Comparison of ENCODE assay signal across 24 mouse cellular contexts in genomic region chr6:90569736-90570383, GRCm38 (mm10). TPM values are rescaled to one million over a fixed set of nuclear protein-coding genes. Genes with fewer than 3 reads are reported as not detected.
DNase-seq lines count a peak whose midpoint lies in the region; ATAC-seq and TF ChIP-seq lines count a peak whose summit lies in the region.
"Had no signal": no experiment of that assay in that cellular context is flagged by ENCODE, and none has a peak within 500 bp of the region (broad histone marks: within the 10 kb centered on the region; RNA-seq: fewer than 3 reads in every experiment).

No protein-coding gene starts in this region.

- ATAC-seq in limb, embryonic 13.5 days (ENCODE audit: low FRiP score, low read depth) = no peak
- peak; percentile 68 for ATAC-seq in granulocyte monocyte progenitor cell, adult 5-6 weeks (replicated peaks; ENCODE audit: poor library complexity, severe bottlenecking)
- peak; percentile 44 for ATAC-seq in intestine, postnatal 0 days
- ATAC-seq in stomach, postnatal 0 days (ENCODE audit: low FRiP score, low TSS enrichment) = peak; percentile 50
- ATAC-seq: forebrain, embryonic 13.5 days; inflammation-experienced regulatory T-cells, adult 6 months; midbrain, embryonic 16.5 days; Patski had no signal

- H3K4me1 ChIP-seq in limb, embryonic 13.5 days = peaks cover 21% of the 10 kb centered on the region
- H3K4me1 ChIP-seq in limb, embryonic 10.5 days = no peaks in the 10 kb centered on the region
- H3K4me1 ChIP-seq in intestine, postnatal 0 days (replicated peaks; ENCODE audit: control insufficient read depth, insufficient read depth, low read length) = peaks cover 4% of the 10 kb centered on the region; the same call in 1 of the 2 replicates
- no peaks in the 10 kb centered on the region for H3K4me1 ChIP-seq in stomach, postnatal 0 days (replicated peaks; ENCODE audit: control insufficient read depth, insufficient read depth)
- H3K4me1 ChIP-seq: forebrain, embryonic 13.5 days; lung, embryonic 15.5 days had no signal

- peak overlapping the region; percentile 31; the same call in 1 of the 2 replicates for H3K9ac ChIP-seq in limb, embryonic 13.5 days
- 0 out of 2 replicates have a peak overlapping the region, but pooled peaks have one; percentile 2 for H3K9ac ChIP-seq in intestine, postnatal 0 days (ENCODE audit: low read depth, low read length)
- no peak overlapping the region for H3K9ac ChIP-seq in stomach, postnatal 0 days (ENCODE audit: low read length)
- H3K9ac ChIP-seq: forebrain, embryonic 13.5 days; hindbrain, embryonic 14.5 days; limb, embryonic 12.5 days; lung, embryonic 15.5 days had no signal

- no peaks in the 10 kb centered on the region for H3K9me3 ChIP-seq in limb, embryonic 13.5 days
- H3K9me3 ChIP-seq in limb, embryonic 10.5 days (replicated peaks) = no peaks in the 10 kb centered on the region
- H3K9me3 ChIP-seq in intestine, postnatal 0 days (ENCODE audit: control insufficient read depth) = no peaks in the 10 kb centered on the region
- H3K9me3 ChIP-seq in stomach, postnatal 0 days (ENCODE audit: control insufficient read depth, low read length) = no peaks in the 10 kb centered on the region
- H3K9me3 ChIP-seq: forebrain, embryonic 13.5 days; limb, embryonic 12.5 days; lung, embryonic 15.5 days had no signal

- H3K27ac ChIP-seq in limb, embryonic 13.5 days = no peak overlapping the region
- H3K27ac ChIP-seq in limb, embryonic 10.5 days = no peak overlapping the region
- H3K27ac ChIP-seq in intestine, postnatal 0 days (ENCODE audit: low read depth, low read length) = peak overlapping the region; percentile 80
- H3K27ac ChIP-seq in stomach, postnatal 0 days (replicated peaks) = no peak overlapping the region
- H3K27ac ChIP-seq: forebrain, embryonic 13.5 days; hindbrain, embryonic 14.5 days; limb, embryonic 12.5 days; lung, embryonic 15.5 days had no signal

- 46% methylated on average over 12 of the region's 12 CpGs for WGBS in limb, embryonic 13.5 days
- WGBS in limb, embryonic 10.5 days = 66% methylated on average over 12 of the region's 12 CpGs
- WGBS in intestine, postnatal 0 days = 28% methylated on average over 12 of the region's 12 CpGs
- 43% methylated on average over 12 of the region's 12 CpGs for WGBS in stomach, postnatal 0 days

- 0 out of 2 replicates have a peak, but pooled peaks cover 3% of the 10 kb centered on the region for H3K27me3 ChIP-seq in limb, embryonic 13.5 days
- H3K27me3 ChIP-seq in limb, embryonic 10.5 days (ENCODE audit: low read depth, poor library complexity, severe bottlenecking) = no peaks in the 10 kb centered on the region; the same call in 1 of the 2 replicates
- H3K27me3 ChIP-seq in intestine, postnatal 0 days (replicated peaks; ENCODE audit: control insufficient read depth, insufficient read depth, low read length) = no peaks in the 10 kb centered on the region
- no peaks in the 10 kb centered on the region for H3K27me3 ChIP-seq in stomach, postnatal 0 days (ENCODE audit: control insufficient read depth, insufficient read depth, low read length)
- H3K27me3 ChIP-seq: forebrain, embryonic 13.5 days; limb, embryonic 12.5 days; lung, embryonic 15.5 days; Patski had no signal

- TF ChIP-seq EP300 in stomach, postnatal 0 days (optimal IDR thresholded peaks at IDR 0.05) = no peak

- H3K4me3 ChIP-seq in limb, embryonic 13.5 days = no peak overlapping the region
- H3K4me3 ChIP-seq in limb, embryonic 10.5 days = no peak overlapping the region
- H3K4me3 ChIP-seq in intestine, postnatal 0 days (ENCODE audit: low read depth, low read length) = no peak overlapping the region
- no peak overlapping the region for H3K4me3 ChIP-seq in stomach, postnatal 0 days (ENCODE audit: low read depth, low read length)
- H3K4me3 ChIP-seq: forebrain, embryonic 13.5 days; limb, embryonic 12.5 days; lung, embryonic 15.5 days had no signal

- no peaks in the 10 kb centered on the region for H3K36me3 ChIP-seq in limb, embryonic 13.5 days
- H3K36me3 ChIP-seq in limb, embryonic 10.5 days = no peaks in the 10 kb centered on the region
- H3K36me3 ChIP-seq in intestine, postnatal 0 days (ENCODE audit: control insufficient read depth, insufficient read depth) = no peaks in the 10 kb centered on the region
- no peaks in the 10 kb centered on the region for H3K36me3 ChIP-seq in stomach, postnatal 0 days (ENCODE audit: control insufficient read depth, insufficient read depth, low read length)
- H3K36me3 ChIP-seq: limb, embryonic 12.5 days; lung, embryonic 15.5 days had no signal

- no peak overlapping the region for H3K4me2 ChIP-seq in limb, embryonic 13.5 days (replicated peaks)
- peak overlapping the region; percentile 25 for H3K4me2 ChIP-seq in intestine, postnatal 0 days (replicated peaks; ENCODE audit: low read depth)
- H3K4me2 ChIP-seq in stomach, postnatal 0 days (replicated peaks; ENCODE audit: low read depth) = no peak overlapping the region
- H3K4me2 ChIP-seq: forebrain, embryonic 13.5 days; hindbrain, embryonic 14.5 days; limb, embryonic 12.5 days; liver, embryonic 11.5 days; lung, embryonic 15.5 days had no signal

- no peak for DNase-seq in limb, embryonic 10.5 days (ENCODE audit: low spot score)
- DNase-seq in stomach, postnatal 0 days (ENCODE audit: low spot score) = peak; percentile 42
- no peak for DNase-seq in adrenal gland, adult (ENCODE audit: inconsistent age in 2 of 2, low spot score in 1 of 2)
- DNase-seq in thymus, postnatal 10 days (ENCODE audit: low spot score in 2 of 2) = no peak
- DNase-seq: adrenal gland, adult 2 months; adrenal gland, postnatal 36 days; cerebellum, adult 18-20 months; cerebellum, postnatal 10 days; gastrocnemius, postnatal 10 days; heart, postnatal 36 days; lung, postnatal 4 days; right cerebral cortex, adult 18-20 months; thymus, postnatal 14 days had no signal

- no peak for TF ChIP-seq CTCF in intestine, postnatal 0 days (IDR thresholded peaks at IDR 0.05; ENCODE audit: low read depth)
- TF ChIP-seq CTCF in stomach, postnatal 0 days (IDR thresholded peaks at IDR 0.05; ENCODE audit: low read depth) = no peak

RNA-seq across cellular contexts. Expression of gene Slc41a3, which starts 34.7 kb away (rescaled TPM):
- polyA plus RNA-seq in limb, embryonic 13.5 days (2015; fragmentation: Nextera tagmentation; extraction: Ambion mirVana) = 3.3 and 4.8 TPM in 2 replicates
- 1.6 and 2.4 TPM in 2 replicates for polyA plus RNA-seq in limb, embryonic 10.5 days (2016; fragmentation: Nextera tagmentation; extraction: Ambion mirVana)
- total RNA-seq in granulocyte monocyte progenitor cell, adult 5-6 weeks (2014; fragmentation: Nextera tagmentation) = 2.9 and 5.5 TPM in 2 replicates
- 1.9 and 2.3 TPM in 2 replicates for total RNA-seq in granulocyte monocyte progenitor cell, adult 5-6 weeks (2017)
- 8.8 and 10.0 TPM in 2 replicates for polyA plus RNA-seq in intestine, postnatal 0 days (2015; fragmentation: Nextera tagmentation; extraction: Ambion mirVana)
- 4.1 and 4.3 TPM in 2 replicates for polyA plus RNA-seq in stomach, postnatal 0 days (2015; fragmentation: Nextera tagmentation; extraction: Ambion mirVana)
